ENCODE assay signal across 8 mouse cellular contexts in genomic region chr12:51118021-51118694, GRCm38 (mm10).
A peak's percentile ranks its signal among the peaks of the same experiment; 100 is the strongest.
DNase-seq lines count a peak whose midpoint lies in the region; ATAC-seq and TF ChIP-seq lines count a peak whose summit lies in the region.
"Had no signal": no experiment of that assay in that cellular context is flagged by ENCODE, and none has a peak within 500 bp of the region (broad histone marks: within the 10 kb centered on the region; RNA-seq: fewer than 3 reads in every experiment).

No protein-coding gene starts in this region.

- H3K27ac ChIP-seq in hindbrain, embryonic 16.5 days (ENCODE audit: low read depth, low read length): peak overlapping the region; percentile 59
- H3K27ac ChIP-seq in lung, postnatal 0 days (ENCODE audit: low read length): no peak overlapping the region
- H3K27ac ChIP-seq: limb, embryonic 12.5 days had no signal

- H3K4me1 ChIP-seq in hindbrain, embryonic 16.5 days (ENCODE audit: control insufficient read depth, insufficient read depth, low read depth, low read length): no peaks in the 10 kb centered on the region; the same call in none of the 2 replicates
- H3K4me1 ChIP-seq in lung, adult 2 months (ENCODE audit: control insufficient read depth, insufficient read depth, low read length): no peaks in the 10 kb centered on the region
- no peaks in the 10 kb centered on the region for H3K4me1 ChIP-seq in lung, postnatal 0 days (ENCODE audit: insufficient read depth, low read depth, low read length)
- H3K4me1 ChIP-seq: limb, embryonic 12.5 days had no signal

- no peak overlapping the region for H3K9ac ChIP-seq in hindbrain, embryonic 16.5 days (ENCODE audit: low read depth, low read length)
- no peak overlapping the region for H3K9ac ChIP-seq in lung, postnatal 0 days (replicated peaks; ENCODE audit: low read depth)
- H3K9ac ChIP-seq: limb, embryonic 12.5 days had no signal

- intact Hi-C loops in left cerebral cortex, postnatal 25 days (cut with DNase I): loop anchor here (1.0 to 10.0 kb wide), 6 partner anchors 25 to 1743 kb away; no protein-coding TSS in a partner anchor

- no peak for TF ChIP-seq CTCF in lung, adult 2 months (IDR thresholded peaks at IDR 0.05; ENCODE audit: insufficient read depth, low read length)
- TF ChIP-seq CTCF in lung, postnatal 0 days (IDR thresholded peaks at IDR 0.05): no peak

- no peak overlapping the region for H3K4me3 ChIP-seq in hindbrain, embryonic 16.5 days (ENCODE audit: low read length)
- no peak overlapping the region for H3K4me3 ChIP-seq in lung, adult 2 months (replicated peaks; ENCODE audit: extremely low read depth, low read depth, low read length)
- no peak overlapping the region for H3K4me3 ChIP-seq in lung, postnatal 0 days (ENCODE audit: low read depth, low read length)
- H3K4me3 ChIP-seq: limb, embryonic 12.5 days had no signal

- DNase-seq in retina, adult 2 months (ENCODE audit: low read depth, low spot score): peak; percentile 16
- no peak for DNase-seq in retina, postnatal 1 day
- peak; percentile 93 to 94 for DNase-seq in cerebellum, postnatal 14 days
- peak; percentile 88 to 97 for DNase-seq in left cerebral cortex, postnatal 25 days (ENCODE audit: low spot score in 2 of 2)
- no peak for DNase-seq in lung, adult 2 months
- DNase-seq in lung, postnatal 0 days (ENCODE audit: low spot score): no peak

- no peak for TF ChIP-seq EP300 in lung, postnatal 0 days (IDR thresholded peaks at IDR 0.05)

- peak; percentile 95 for ATAC-seq in hindbrain, embryonic 16.5 days
- ATAC-seq in lung, postnatal 0 days: no peak

- peak overlapping the region; percentile 9; the same call in 1 of the 2 replicates for H3K4me2 ChIP-seq in hindbrain, embryonic 16.5 days (ENCODE audit: low read length)
- no peak overlapping the region for H3K4me2 ChIP-seq in lung, postnatal 0 days (replicated peaks; ENCODE audit: low read depth, low read length)
- H3K4me2 ChIP-seq: limb, embryonic 12.5 days had no signal

- WGBS in hindbrain, embryonic 16.5 days: 44% methylated on average over 14 of the region's 14 CpGs
- WGBS in lung, adult 2 months: 83% methylated on average over 14 of the region's 14 CpGs
- whole genome bisulfite sequencing in lung, postnatal 0 days: 79% methylated on average over 14 of the region's 14 CpGs

- H3K36me3 ChIP-seq in hindbrain, embryonic 16.5 days (ENCODE audit: control insufficient read depth, insufficient read depth, low read length): no peaks in the 10 kb centered on the region
- no peaks in the 10 kb centered on the region for H3K36me3 ChIP-seq in lung, postnatal 0 days (ENCODE audit: insufficient read depth, low read length)
- H3K36me3 ChIP-seq: limb, embryonic 12.5 days had no signal

- H3K27me3 ChIP-seq in hindbrain, embryonic 16.5 days (replicated peaks; ENCODE audit: control insufficient read depth, insufficient read depth, low read length): no peaks in the 10 kb centered on the region
- H3K27me3 ChIP-seq in lung, postnatal 0 days (replicated peaks; ENCODE audit: insufficient read depth, low read length): no peaks in the 10 kb centered on the region
- H3K27me3 ChIP-seq: limb, embryonic 12.5 days had no signal

- 0 out of 2 replicates have a peak, but pooled peaks cover 3% of the 10 kb centered on the region for H3K9me3 ChIP-seq in hindbrain, embryonic 16.5 days (ENCODE audit: control insufficient read depth, low read length)
- H3K9me3 ChIP-seq in lung, postnatal 0 days (ENCODE audit: low read length): no peaks in the 10 kb centered on the region
- H3K9me3 ChIP-seq: limb, embryonic 12.5 days had no signal

- no peak for TF ChIP-seq POLR2A in lung, adult 2 months (IDR thresholded peaks at IDR 0.05; ENCODE audit: borderline replicate concordance, extremely low read depth, low read depth, low read length)

Comparison
In these comparisons a context has a peak if more than half of its experiments do, and no peak if none do; other contexts are left out.
1. DNase-seq: peak in retina, adult 2 months (single experiment), cerebellum, postnatal 14 days (2 of 2) and left cerebral cortex, postnatal 25 days (2 of 2); none in retina, postnatal 1 day (single experiment), lung, adult 2 months (single experiment) and lung, postnatal 0 days (single experiment).